Mouse (Mus musculus): ENCODE data around the gene Tmem217. TPM values are rescaled to one million over a fixed set of nuclear protein-coding genes. Genes with fewer than 3 reads are reported as not detected.

The Tmem217 gene
- polyA plus RNA-seq, 1 experiment, result not detected

DNA sequence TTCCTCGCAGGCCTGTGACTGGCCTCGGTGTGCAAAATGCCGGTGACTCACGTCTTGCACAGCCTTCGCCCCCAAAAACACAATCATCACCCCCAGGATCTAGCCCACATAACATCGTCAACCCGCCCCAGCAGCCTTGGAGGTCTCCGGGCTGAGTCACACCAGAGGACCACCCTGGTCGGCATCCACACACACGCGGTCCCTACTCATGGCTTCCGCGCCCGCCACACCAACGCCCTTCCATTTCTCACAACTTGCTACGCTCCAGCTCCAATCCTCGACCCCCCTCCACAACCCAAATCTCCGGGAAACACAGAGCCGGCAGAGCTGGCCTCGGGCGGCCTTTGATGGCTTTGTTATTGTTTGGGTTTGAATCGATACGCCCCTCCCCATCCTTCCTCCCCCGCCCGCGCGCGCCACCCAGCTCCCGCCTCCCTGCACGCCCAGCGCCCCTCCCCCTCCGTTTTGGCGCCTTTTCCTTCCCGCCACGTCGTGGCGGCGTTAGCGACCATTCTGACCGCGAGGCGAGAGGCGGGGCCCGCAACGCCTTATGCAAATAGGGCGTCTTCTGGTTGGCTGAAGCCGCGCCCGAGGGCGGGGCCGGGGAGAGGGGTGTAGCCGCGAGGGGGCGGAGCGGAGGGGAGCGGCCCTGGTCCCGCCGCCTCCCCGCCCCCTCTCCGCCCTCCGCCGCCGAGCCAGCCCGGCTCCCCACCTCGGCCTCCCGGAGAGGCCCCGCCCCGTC is 62.0 kb downstream of the Tmem217 start:
- peaks cover 8% of the 10 kb centered on the region for H3K36me3 ChIP-seq (ENCODE audit: control insufficient read depth, insufficient read depth)
- H3K4me2 ChIP-seq (ENCODE audit: low read depth), result peak overlapping the region; percentile 84
- H3K4me3 ChIP-seq, result peak overlapping the region; percentile 83
- H3K27me3 ChIP-seq (ENCODE audit: control insufficient read depth, insufficient read depth, insufficient read length), result no peaks in the 10 kb centered on the region
- no peaks in the 10 kb centered on the region for H3K79me2 ChIP-seq (ENCODE audit: control insufficient read depth, insufficient read depth)
- H3ac ChIP-seq (ENCODE audit: control insufficient read depth, insufficient read length), result peak overlapping the region; percentile 69
- peak; percentile 39 for TF ChIP-seq POLR2AphosphoS2 (IDR thresholded peaks at IDR 0.05; ENCODE audit: insufficient read length, low read depth)
- TF ChIP-seq REST (IDR thresholded peaks at IDR 0.05; ENCODE audit: insufficient read depth, insufficient read length), result no peak
- TF ChIP-seq CEBPB (IDR thresholded peaks at IDR 0.05; ENCODE audit: insufficient read depth, poor library complexity, severe bottlenecking), result no peak
- no peak for TF ChIP-seq MYOD1 (IDR thresholded peaks at IDR 0.05; ENCODE audit: control insufficient read depth in 1 of 3, insufficient read length in 2 of 3, low read depth in 2 of 3)
- peak; percentile 29 for TF ChIP-seq POLR2A (IDR thresholded peaks at IDR 0.05; ENCODE audit: insufficient read length, low read depth)
- TF ChIP-seq MYOG (IDR thresholded peaks at IDR 0.05; ENCODE audit: control insufficient read depth in 1 of 3, insufficient read depth in 1 of 3, insufficient read length in 2 of 3, low read depth in 2 of 3), result no peak
- no peak for TF ChIP-seq MAX (IDR thresholded peaks at IDR 0.05; ENCODE audit: low read depth)
- TF ChIP-seq E2F4 (IDR thresholded peaks at IDR 0.05; ENCODE audit: insufficient read depth), result peak; percentile 91

DNA sequence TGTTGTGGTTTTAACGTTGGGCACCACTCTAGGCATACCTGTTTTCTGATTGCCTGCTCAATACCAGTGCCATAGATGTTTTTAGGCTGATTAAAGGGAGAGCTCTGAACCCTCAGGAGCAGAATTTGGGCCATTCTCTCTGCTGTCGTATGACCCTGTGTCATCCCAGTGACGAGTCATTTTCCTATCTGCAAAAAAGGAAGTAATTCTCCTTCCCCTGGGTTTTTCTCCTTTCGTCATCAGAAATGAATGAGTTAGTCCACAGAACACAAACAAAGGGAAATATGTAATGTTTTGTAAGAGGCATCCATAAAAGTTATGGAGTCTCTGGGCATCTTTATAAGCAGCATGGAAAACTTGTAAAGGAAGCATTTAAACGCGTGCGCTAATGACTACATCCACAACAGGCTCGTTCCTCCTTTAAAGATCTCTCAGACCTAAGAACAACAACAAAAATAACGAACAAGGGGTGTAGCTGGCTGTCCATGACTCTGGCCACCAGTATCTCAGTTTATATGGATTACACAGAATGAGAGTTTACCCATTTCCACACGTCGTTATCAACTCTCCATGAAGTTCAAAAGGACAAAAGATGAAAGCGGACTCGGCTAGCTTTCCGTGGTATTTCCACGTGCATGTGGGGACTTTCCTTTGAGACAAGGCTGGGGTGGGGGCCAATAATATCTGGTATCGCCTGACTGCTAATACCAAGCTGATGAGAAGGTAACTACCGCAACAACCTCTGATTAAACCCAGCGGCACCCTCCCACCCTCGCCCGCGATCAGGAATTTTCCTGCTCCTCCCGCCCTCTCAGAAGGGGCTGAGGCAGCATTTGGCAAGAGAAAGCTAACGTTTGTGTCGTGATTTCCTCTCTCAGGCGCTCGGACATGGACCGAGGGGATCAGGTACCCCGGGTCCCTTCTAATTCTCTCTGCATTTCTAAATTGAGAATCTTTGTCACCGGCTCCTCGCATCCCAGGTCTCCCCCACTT is 62.9 kb downstream of the Tmem217 start:
- Histone ChIP-seq H3ac (ENCODE audit: control insufficient read depth, insufficient read length) (peak overlapping the region; percentile 69), H3K4me2 (ENCODE audit: low read depth) (peak overlapping the region; percentile 84), H3K79me2 (ENCODE audit: control insufficient read depth, insufficient read depth) (no peaks in the 10 kb centered on the region), H3K36me3 (ENCODE audit: control insufficient read depth, insufficient read depth) (peaks cover 8% of the 10 kb centered on the region), H3K4me3 (peak overlapping the region; percentile 83), H3K27me3 (ENCODE audit: control insufficient read depth, insufficient read depth, insufficient read length) (no peaks in the 10 kb centered on the region)
- TF ChIP-seq POLR2A (IDR thresholded peaks at IDR 0.05; ENCODE audit: insufficient read length, low read depth) (no peak), MYOG (IDR thresholded peaks at IDR 0.05; ENCODE audit: control insufficient read depth in 1 of 3, insufficient read depth in 1 of 3, insufficient read length in 2 of 3, low read depth in 2 of 3) (no peak), MYOD1 (IDR thresholded peaks at IDR 0.05; ENCODE audit: control insufficient read depth in 1 of 3, insufficient read length in 2 of 3, low read depth in 2 of 3) (no peak), CEBPB (IDR thresholded peaks at IDR 0.05; ENCODE audit: insufficient read depth, poor library complexity, severe bottlenecking) (no peak), MAX (IDR thresholded peaks at IDR 0.05; ENCODE audit: low read depth) (no peak), REST (IDR thresholded peaks at IDR 0.05; ENCODE audit: insufficient read depth, insufficient read length) (no peak), E2F4 (IDR thresholded peaks at IDR 0.05; ENCODE audit: insufficient read depth) (no peak), TCF3 (IDR thresholded peaks at IDR 0.05; ENCODE audit: insufficient read length, low read depth) (no peak), SRF (IDR thresholded peaks at IDR 0.05; ENCODE audit: control insufficient read depth, insufficient read length, low read depth) (no peak), TCF12 (IDR thresholded peaks at IDR 0.05; ENCODE audit: insufficient read depth, poor library complexity, severe bottlenecking) (no peak), USF1 (IDR thresholded peaks at IDR 0.05; ENCODE audit: low read depth) (no peak), POLR2AphosphoS2 (IDR thresholded peaks at IDR 0.05; ENCODE audit: insufficient read length, low read depth) (no peak)

DNA sequence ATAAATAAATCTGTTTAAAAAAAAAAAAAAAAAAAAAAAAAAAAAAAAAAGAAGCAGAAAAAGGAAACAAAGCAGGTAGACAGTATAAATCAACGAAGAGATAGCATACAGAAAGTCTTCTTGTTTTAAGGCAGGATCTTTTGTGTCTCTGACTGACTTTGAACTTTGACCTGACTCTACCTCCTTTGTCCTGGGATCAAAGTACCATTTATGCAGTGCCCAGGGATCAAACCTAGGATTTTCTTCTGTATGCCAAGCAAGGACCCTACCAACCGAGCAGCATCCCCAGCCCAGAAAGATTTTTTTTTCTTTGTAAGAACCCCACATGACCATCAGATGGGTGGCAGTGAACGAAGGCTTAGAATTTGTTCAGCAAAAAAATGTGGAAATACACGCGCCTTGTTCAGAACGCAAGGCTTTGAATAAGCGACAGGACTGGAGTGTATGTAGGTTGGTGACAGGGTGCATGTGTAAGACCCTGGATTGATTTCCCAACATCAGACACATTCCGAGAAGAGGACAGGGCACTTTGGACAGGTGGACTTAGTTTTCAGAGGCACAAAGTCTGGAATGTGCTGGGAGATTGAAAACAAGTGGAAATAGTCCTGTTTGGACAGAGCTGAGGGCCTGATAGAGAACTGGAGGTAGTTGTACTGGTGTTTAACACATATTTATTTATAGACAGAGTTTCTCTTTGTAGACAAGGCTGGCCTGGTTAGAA is 63.8 kb downstream of the Tmem217 start:
- H3K4me2 ChIP-seq (ENCODE audit: low read depth), result peak overlapping the region; percentile 84
- no peak overlapping the region for H3K4me3 ChIP-seq
- TF ChIP-seq POLR2A (IDR thresholded peaks at IDR 0.05; ENCODE audit: insufficient read length, low read depth), result no peak
- TF ChIP-seq E2F4 (IDR thresholded peaks at IDR 0.05; ENCODE audit: insufficient read depth), result no peak
- no peak for TF ChIP-seq POLR2AphosphoS2 (IDR thresholded peaks at IDR 0.05; ENCODE audit: insufficient read length, low read depth)
- no peak for TF ChIP-seq MAX (IDR thresholded peaks at IDR 0.05; ENCODE audit: low read depth)
- no peak for TF ChIP-seq REST (IDR thresholded peaks at IDR 0.05; ENCODE audit: insufficient read depth, insufficient read length)
- TF ChIP-seq CEBPB (IDR thresholded peaks at IDR 0.05; ENCODE audit: insufficient read depth, poor library complexity, severe bottlenecking), result no peak
- no peak for TF ChIP-seq SRF (IDR thresholded peaks at IDR 0.05; ENCODE audit: control insufficient read depth, insufficient read length, low read depth)
- no peak for TF ChIP-seq USF1 (IDR thresholded peaks at IDR 0.05; ENCODE audit: low read depth)
- no peak for TF ChIP-seq MYOG (IDR thresholded peaks at IDR 0.05; ENCODE audit: control insufficient read depth in 1 of 3, insufficient read depth in 1 of 3, insufficient read length in 2 of 3, low read depth in 2 of 3)
- TF ChIP-seq MYOD1 (IDR thresholded peaks at IDR 0.05; ENCODE audit: control insufficient read depth in 1 of 3, insufficient read length in 2 of 3, low read depth in 2 of 3), result no peak
- no peak for TF ChIP-seq TCF12 (IDR thresholded peaks at IDR 0.05; ENCODE audit: insufficient read depth, poor library complexity, severe bottlenecking)
- no peak for TF ChIP-seq TCF3 (IDR thresholded peaks at IDR 0.05; ENCODE audit: insufficient read length, low read depth)
- no peak overlapping the region for H3ac ChIP-seq (ENCODE audit: control insufficient read depth, insufficient read length)
- no peaks in the 10 kb centered on the region for H3K36me3 ChIP-seq (ENCODE audit: control insufficient read depth, insufficient read depth)
- no peaks in the 10 kb centered on the region for H3K27me3 ChIP-seq (ENCODE audit: control insufficient read depth, insufficient read depth, insufficient read length)
- no peaks in the 10 kb centered on the region for H3K79me2 ChIP-seq (ENCODE audit: control insufficient read depth, insufficient read depth)

Measured in myocyte (in vitro differentiated cells).